Mouse (Mus musculus) embryonic fibroblast, embryonic 13.5 days (primary cell): ENCODE data around the gene Prss43.

Source experiments
- CTCF ChIP-seq: IDR thresholded peaks from 2 replicates; pipeline ENCODE4 v1.5.1; 2011; ENCODE audit warnings: mild to moderate bottlenecking, control low read depth, low read length, moderate library complexity, borderline replicate concordance; ENCODE audit not compliant: insufficient read depth
- POLR2A ChIP-seq: IDR thresholded peaks from 2 replicates; pipeline ENCODE4 v1.6.1; 2011; ENCODE audit warnings: low read depth, mild to moderate bottlenecking, control low read depth, low read length, moderate library complexity

DNA sequence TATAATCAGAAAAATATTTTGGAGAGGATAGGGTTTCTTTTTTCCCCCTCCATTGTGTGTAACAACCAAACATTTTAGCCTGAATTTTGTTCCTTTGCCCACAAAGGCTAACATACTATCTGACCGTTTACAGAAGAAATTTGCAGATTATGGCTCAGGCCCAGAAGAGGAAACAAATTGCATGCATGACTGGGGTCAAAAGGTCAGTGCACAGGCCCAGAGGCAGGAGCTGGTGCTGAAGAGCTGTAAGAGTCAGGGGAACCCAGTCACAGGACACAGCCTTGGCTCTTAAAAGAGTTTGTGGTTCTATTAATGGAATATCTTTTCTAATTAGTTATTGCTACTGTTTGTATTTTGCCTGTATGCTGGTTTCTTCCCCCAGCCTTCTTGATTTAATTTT lies 42.9 kb upstream of the Prss43 start:
- TF ChIP-seq POLR2A (no peak), CTCF (no peak)
